Mouse (Mus musculus): ENCODE results near the gene Ide. TPM values are rescaled to one million over a fixed set of nuclear protein-coding genes. Genes with fewer than 3 reads are reported as not detected.

The Ide gene
- total and polyA plus RNA-seq, 2 experiments from 2014 or later, result 60.8 to 72.6 TPM

GRCm38 (mm10) chr19:37239096-37239495 is 98.6 kb downstream of the Ide start:
- no peak overlapping the region for H3K9ac ChIP-seq (replicated peaks; ENCODE audit: low read depth, low read length)
- H3K27me3 ChIP-seq (ENCODE audit: control insufficient read depth, insufficient read depth, low read length), result peaks cover 25% of the 10 kb centered on the region
- H3K4me1 ChIP-seq (ENCODE audit: control insufficient read depth, insufficient read depth), result no peaks in the 10 kb centered on the region; the same call in 1 of the 2 replicates
- no peaks in the 10 kb centered on the region for H3K36me3 ChIP-seq (replicated peaks; ENCODE audit: control insufficient read depth, insufficient read depth, low read length)
- no peak overlapping the region for H3K4me3 ChIP-seq (ENCODE audit: low read depth, low read length)
- H3K4me2 ChIP-seq (ENCODE audit: low read depth, low read length), result no peak overlapping the region
- no peaks in the 10 kb centered on the region for H3K9me3 ChIP-seq (replicated peaks; ENCODE audit: control insufficient read depth, low read length)
- TF ChIP-seq CTCF (IDR thresholded peaks at IDR 0.05; ENCODE audit: low read depth), result no peak
- no peak for TF ChIP-seq EP300 (IDR thresholded peaks at IDR 0.05; ENCODE audit: low read depth)
- DNase-seq (ENCODE audit: low spot score) (peak; percentile 49), ATAC-seq (ENCODE audit: insufficient read depth, low read depth) (0 out of 2 replicates have a peak, but pooled peaks have one; percentile 33)
- 20% methylated on average over 4 of the region's 4 CpGs for WGBS
- H3K27ac ChIP-seq (ENCODE audit: low read depth), result no peak overlapping the region

- H3K4me2 ChIP-seq (ENCODE audit: low read depth, low read length), result no peak overlapping the region
These were observed 99.0 kb downstream of the Ide start for GRCm38 (mm10) chr19:37238651-37239050.

GRCm38 (mm10) chr19:37237712-37238437 is 99.8 kb downstream of the Ide start:
- Histone ChIP-seq H3K36me3 (replicated peaks; ENCODE audit: control insufficient read depth, insufficient read depth, low read length) (no peaks in the 10 kb centered on the region), H3K4me3 (ENCODE audit: low read depth, low read length) (no peak overlapping the region), H3K4me1 (ENCODE audit: control insufficient read depth, insufficient read depth) (no peaks in the 10 kb centered on the region; the same call in 1 of the 2 replicates), H3K9me3 (replicated peaks; ENCODE audit: control insufficient read depth, low read length) (no peaks in the 10 kb centered on the region), H3K4me2 (ENCODE audit: low read depth, low read length) (no peak overlapping the region; the same call in 1 of the 2 replicates), H3K9ac (replicated peaks; ENCODE audit: low read depth, low read length) (no peak overlapping the region), H3K27ac (ENCODE audit: low read depth) (no peak overlapping the region), H3K27me3 (ENCODE audit: control insufficient read depth, insufficient read depth, low read length) (peaks cover 29% of the 10 kb centered on the region)
- no peak for DNase-seq (ENCODE audit: low spot score)
- TF ChIP-seq EP300 (IDR thresholded peaks at IDR 0.05; ENCODE audit: low read depth) (no peak), CTCF (IDR thresholded peaks at IDR 0.05; ENCODE audit: low read depth) (no peak)
- 6% methylated on average over 15 of the region's 15 CpGs for WGBS
- ATAC-seq (ENCODE audit: insufficient read depth, low read depth), result no peak

More at GRCm38 (mm10) chr19:37238651-37239050, 99.0 kb downstream of the Ide start:
- Histone ChIP-seq H3K27me3 (ENCODE audit: control insufficient read depth, insufficient read depth, low read length) (peaks cover 29% of the 10 kb centered on the region), H3K36me3 (replicated peaks; ENCODE audit: control insufficient read depth, insufficient read depth, low read length) (no peaks in the 10 kb centered on the region), H3K27ac (ENCODE audit: low read depth) (no peak overlapping the region), H3K4me1 (ENCODE audit: control insufficient read depth, insufficient read depth) (no peaks in the 10 kb centered on the region; the same call in 1 of the 2 replicates), H3K9me3 (replicated peaks; ENCODE audit: control insufficient read depth, low read length) (no peaks in the 10 kb centered on the region), H3K9ac (replicated peaks; ENCODE audit: low read depth, low read length) (no peak overlapping the region), H3K4me3 (ENCODE audit: low read depth, low read length) (no peak overlapping the region)
- DNase-seq (ENCODE audit: low spot score) (no peak), ATAC-seq (ENCODE audit: insufficient read depth, low read depth) (no peak)
- WGBS, result 27% methylated on average over 7 of the region's 7 CpGs
- TF ChIP-seq EP300 (IDR thresholded peaks at IDR 0.05; ENCODE audit: low read depth) (no peak), CTCF (IDR thresholded peaks at IDR 0.05; ENCODE audit: low read depth) (no peak)

- Histone ChIP-seq H3K27ac (ENCODE audit: low read depth) (no peak overlapping the region), H3K4me3 (ENCODE audit: low read depth, low read length) (no peak overlapping the region), H3K4me1 (ENCODE audit: control insufficient read depth, insufficient read depth) (no peaks in the 10 kb centered on the region; the same call in 1 of the 2 replicates), H3K4me2 (ENCODE audit: low read depth, low read length) (no peak overlapping the region), H3K9ac (replicated peaks; ENCODE audit: low read depth, low read length) (no peak overlapping the region), H3K27me3 (ENCODE audit: control insufficient read depth, insufficient read depth, low read length) (peaks cover 32% of the 10 kb centered on the region), H3K36me3 (replicated peaks; ENCODE audit: control insufficient read depth, insufficient read depth, low read length) (no peaks in the 10 kb centered on the region), H3K9me3 (replicated peaks; ENCODE audit: control insufficient read depth, low read length) (no peaks in the 10 kb centered on the region)
- no peak for DNase-seq (ENCODE audit: low spot score)
- ATAC-seq (ENCODE audit: insufficient read depth, low read depth), result no peak
- TF ChIP-seq EP300 (IDR thresholded peaks at IDR 0.05; ENCODE audit: low read depth) (no peak), CTCF (IDR thresholded peaks at IDR 0.05; ENCODE audit: low read depth) (no peak)
- WGBS, result 58% methylated on average over 5 of the region's 5 CpGs
These were observed 100.3 kb downstream of the Ide start for GRCm38 (mm10) chr19:37237306-37237705.

GRCm38 (mm10) chr19:37235818-37236217 is 101.8 kb downstream of the Ide start:
- Histone ChIP-seq H3K4me1 (ENCODE audit: control insufficient read depth, insufficient read depth) (no peaks in the 10 kb centered on the region; the same call in 1 of the 2 replicates), H3K9me3 (replicated peaks; ENCODE audit: control insufficient read depth, low read length) (no peaks in the 10 kb centered on the region), H3K36me3 (replicated peaks; ENCODE audit: control insufficient read depth, insufficient read depth, low read length) (no peaks in the 10 kb centered on the region), H3K4me2 (ENCODE audit: low read depth, low read length) (no peak overlapping the region), H3K9ac (replicated peaks; ENCODE audit: low read depth, low read length) (no peak overlapping the region), H3K27me3 (ENCODE audit: control insufficient read depth, insufficient read depth, low read length) (peaks cover 32% of the 10 kb centered on the region), H3K27ac (ENCODE audit: low read depth) (no peak overlapping the region), H3K4me3 (ENCODE audit: low read depth, low read length) (no peak overlapping the region)
- no peak for TF ChIP-seq EP300 (IDR thresholded peaks at IDR 0.05; ENCODE audit: low read depth)
- TF ChIP-seq CTCF (IDR thresholded peaks at IDR 0.05; ENCODE audit: low read depth), result no peak
- no peak for ATAC-seq (ENCODE audit: insufficient read depth, low read depth)
- DNase-seq (ENCODE audit: low spot score), result no peak
- 51% methylated on average over 8 of the region's 8 CpGs for WGBS
